Mouse (Mus musculus) frontal cortex, adult (tissue): ENCODE measurements at regions not wholly inside any gene's neighbourhood (a gene's known extent, or its start where the extent isn't known, plus 50 kb on each side); places are given as distances from the start of the nearest gene placed in this dataset.

ENCODE experiments used
- ATAC-seq: cut with Nextera tagmentation; 2 replicates; pipeline ENCODE4 v1.9.2; 2017; ENCODE audit warnings: mild to moderate bottlenecking, moderate library complexity, mixed read lengths; ENCODE audit not compliant: low TSS enrichment

DNA sequence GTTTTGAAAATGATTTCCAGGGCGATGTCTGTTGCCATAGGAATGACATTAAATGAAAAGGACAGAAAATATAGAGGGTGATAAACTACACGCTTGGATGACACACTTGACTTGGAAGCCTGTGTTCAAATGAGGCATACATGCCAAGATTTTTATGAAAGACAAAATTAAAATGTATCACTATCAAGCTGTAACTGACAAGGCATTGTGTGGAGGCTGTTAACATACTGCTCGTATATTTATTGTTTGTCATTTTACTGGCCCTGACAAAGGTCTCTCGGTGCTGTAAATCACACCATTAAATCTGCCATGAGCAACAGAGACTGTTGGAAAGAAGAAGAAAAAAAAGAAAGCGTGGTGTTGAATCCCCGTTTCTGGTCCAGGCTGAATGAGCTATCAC, 395.3 kb upstream of the Sall1 start:
- no peak for ATAC-seq

DNA sequence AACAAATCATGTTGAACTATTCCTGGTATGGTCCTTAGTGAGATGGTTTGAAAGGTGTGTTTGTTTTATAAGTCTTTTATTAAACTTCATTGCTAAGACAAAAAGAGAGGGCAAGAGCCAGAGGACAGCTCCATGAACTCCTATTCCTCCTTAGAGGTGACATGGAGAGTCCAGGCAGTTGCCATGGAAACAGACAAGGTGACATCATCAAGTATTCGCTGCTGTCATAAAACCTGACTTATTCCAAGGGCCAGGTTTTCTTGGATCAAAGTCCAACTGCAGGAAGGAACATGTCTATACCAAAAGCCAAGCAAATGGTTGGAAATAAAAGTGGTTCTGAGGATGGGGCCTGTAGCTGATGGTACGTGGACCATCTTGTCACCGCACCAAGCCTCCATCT, 383.0 kb upstream of the Sall1 start:
- ATAC-seq, result no peak

DNA sequence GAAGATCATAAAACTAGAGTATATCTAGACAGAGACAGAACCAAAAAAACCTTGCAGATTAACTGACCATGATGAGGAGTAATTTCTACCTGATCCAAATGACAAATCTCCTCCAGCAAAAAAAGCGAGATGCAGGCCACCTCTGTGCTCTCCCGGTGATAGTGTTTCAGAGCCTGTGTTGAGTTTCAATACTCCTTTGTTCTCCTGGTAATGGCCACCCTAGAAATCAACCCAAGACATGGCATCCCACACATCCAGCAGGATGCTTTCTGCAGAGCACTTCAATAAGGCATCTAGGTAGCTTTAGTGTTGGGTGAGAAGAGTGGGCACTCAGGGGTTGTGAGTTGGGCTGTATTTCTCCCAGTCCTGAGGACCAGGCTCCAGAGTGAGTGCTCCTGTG, 371.3 kb upstream of the Sall1 start:
- no peak for ATAC-seq

DNA sequence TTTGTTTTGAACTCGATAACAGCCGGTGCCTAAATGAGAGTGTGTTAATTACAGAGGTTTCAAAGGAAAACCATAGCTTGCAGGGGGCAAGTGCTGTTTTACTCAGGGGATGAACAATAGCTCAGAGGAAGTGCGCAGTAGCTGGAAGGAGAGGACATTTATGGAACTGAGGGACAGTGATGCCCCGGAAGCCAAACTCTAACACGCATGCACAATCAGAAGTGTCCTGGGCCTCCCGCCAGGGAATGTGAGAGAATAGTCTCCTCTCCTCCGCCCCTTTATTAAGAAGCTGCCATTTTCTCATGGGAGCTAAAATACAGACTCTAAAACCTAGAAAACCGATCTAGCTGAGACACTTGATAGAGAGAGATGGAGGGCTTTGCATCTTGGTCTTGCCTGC, 368.5 kb upstream of the Sall1 start:
- no peak for ATAC-seq

GRCm38 (mm10) chr8:89412046-89412445, 368.1 kb upstream of the Sall1 start:
- ATAC-seq, result no peak

DNA sequence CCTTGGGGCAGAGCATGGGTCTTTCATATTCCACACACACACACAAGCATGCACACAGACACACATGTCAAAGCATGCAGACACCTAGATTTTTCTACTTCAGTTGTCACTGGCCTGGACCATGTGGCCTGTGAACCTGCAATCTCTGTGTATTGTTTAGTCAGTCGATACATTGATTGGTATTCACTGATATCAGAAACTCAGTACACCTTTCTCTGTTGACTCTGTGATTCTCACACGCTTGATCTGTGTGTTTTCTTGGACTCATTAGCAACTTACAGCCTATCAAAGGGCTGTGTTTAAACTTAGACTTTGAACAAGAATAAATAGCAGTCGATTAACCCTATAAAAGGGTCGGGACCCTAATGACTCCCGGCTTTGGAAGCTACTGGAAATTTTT, 362.7 kb upstream of the Sall1 start:
- ATAC-seq, result no peak

DNA sequence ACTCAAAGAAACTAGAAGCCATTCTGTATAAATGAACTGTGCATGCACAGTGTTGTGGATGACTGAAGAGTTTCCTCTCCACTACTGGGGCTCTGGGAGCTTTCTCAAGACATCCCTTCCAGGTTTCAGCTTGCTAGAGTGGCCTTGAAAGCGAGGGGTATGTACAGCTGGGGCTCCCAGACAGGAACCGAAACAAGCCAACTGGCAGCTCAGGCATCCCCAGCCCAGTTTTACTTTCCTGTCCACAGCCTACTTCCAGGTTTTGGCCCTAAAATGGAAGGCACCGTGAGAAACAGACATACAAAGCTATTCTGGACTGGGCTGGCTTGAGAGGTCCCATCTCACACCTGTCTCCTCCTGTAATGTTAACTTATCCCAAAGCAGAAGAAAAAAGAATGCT, 360.3 kb upstream of the Sall1 start:
- ATAC-seq, result peak; percentile 23; the same call in 1 of the 2 replicates

GRCm38 (mm10) chr8:89396673-89397072, 352.7 kb upstream of the Sall1 start:
- ATAC-seq, result peak; percentile 16; the same call in 1 of the 2 replicates

DNA sequence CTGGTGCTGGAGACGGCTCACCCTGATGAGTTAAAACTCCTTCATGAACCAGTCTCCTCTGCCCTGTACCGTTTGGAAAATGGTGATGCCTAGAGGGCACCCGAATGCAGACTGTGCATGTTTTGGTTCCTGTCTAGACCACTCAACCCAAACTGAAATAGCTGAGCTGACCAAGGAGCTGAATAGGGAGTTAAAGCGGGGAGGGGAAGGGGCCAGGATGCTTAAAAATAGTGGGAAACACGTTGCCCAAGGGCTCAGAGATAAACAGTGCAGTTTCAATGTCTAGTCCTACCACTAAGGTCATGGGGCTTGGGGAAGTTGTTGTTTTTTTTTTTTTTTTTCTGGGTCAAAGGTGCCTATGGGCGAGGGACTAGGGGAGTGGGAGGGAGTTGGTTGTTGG, 348.8 kb upstream of the Sall1 start:
- ATAC-seq, result peak; percentile 31; the same call in 1 of the 2 replicates

DNA sequence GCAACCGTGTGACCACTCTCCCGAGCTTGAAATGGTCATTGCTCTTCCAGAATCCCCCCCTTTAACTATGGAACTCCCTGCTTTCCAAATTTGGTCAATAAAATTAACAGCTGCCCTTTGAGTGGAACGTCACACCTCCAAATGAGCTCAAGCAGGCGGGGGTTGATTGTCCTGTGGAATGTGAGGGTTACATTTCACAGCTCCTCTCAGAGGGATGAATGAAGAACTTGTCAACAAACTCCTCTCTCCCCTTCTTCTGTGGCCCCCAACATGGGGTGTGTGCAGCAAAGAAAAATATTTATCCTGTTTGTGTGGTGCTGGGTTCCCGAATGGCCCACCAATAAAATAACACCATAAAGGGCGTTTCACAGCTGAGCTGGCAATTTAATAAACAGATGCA, 344.8 kb upstream of the Sall1 start:
- no peak for ATAC-seq

GRCm38 (mm10) chr8:89387295-89387694, 343.3 kb upstream of the Sall1 start:
- ATAC-seq, result no peak

DNA sequence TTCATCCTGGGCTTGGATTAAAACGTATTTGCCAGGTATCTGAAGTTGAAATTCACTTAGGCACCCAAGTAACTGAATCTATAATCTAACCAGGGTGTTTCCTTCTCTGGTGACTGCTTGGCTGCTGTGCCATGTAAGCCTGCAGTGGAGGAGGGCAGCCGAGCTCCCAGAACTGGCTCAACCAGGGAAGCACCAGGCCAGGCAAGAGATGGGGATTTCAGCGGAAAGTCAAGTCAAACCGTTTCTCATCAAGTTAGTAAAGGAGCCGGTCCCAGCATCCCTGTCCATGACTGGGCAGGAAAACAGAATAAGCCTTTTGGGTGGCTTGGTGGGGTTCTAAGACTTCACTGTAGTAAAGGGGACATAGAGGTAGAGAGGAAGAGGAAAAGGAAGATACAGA, 341.1 kb upstream of the Sall1 start:
- ATAC-seq, result no peak

GRCm38 (mm10) chr8:89383781-89384180, 339.8 kb upstream of the Sall1 start:
- ATAC-seq, result no peak

DNA sequence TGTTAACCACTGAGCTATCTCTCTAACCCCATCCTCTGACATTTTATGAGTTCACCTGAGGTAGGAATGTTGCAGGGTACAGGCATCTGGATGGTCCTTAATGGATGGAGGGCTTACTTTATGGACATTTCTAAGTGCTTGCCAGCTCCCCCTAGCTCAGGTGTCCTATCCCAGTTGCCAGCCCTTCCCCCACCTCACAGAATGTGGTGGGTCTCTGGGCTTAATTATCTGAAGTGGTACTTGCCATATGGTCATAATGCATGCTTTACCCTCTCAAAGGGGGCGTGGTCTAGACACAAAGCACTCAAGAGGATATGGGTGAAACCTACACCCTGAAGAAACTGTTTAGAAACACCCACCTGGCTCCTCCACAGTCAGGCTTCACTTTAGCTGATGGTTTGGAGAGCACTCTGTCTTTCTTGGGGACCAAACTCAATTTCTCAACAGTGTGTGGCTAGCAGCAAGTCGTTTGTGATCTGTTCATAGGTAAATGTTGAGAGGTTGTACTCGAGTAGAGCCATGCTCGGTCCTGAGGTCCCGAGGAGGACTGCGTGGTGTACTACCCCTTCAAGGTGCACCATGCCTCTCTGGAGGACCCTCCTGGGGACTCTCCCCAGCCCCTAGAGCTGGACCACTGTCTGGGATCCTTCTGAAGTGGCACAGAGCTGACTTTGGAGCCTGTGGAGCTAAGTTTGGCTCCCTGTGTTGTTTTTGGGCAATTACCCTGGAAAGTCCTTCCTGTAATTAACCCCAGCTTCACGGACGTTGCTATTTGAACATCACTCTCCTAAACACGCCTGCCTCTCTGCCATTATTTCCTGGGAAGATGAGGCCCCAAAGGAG, 338.8 kb upstream of the Sall1 start:
- no peak for ATAC-seq

DNA sequence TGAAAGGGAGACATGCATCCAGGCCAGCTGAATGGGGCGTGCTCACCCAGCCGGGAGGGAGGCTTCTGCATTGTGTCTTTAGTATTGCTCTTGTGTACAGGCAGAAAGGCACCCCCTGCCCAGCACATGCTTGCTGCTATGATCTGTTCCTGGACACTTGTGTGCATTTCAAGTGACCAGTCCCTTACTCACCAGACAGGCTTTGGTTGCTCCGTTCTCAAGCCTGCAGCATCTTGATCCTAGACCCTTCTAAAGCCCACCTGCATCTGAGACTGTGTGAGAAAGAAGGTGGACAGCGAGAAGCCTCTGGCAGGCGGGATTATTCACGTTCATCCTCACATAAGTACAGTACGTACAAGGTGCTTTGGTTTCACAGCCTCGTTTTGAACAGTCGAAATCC, 336.5 kb upstream of the Sall1 start:
- no peak for ATAC-seq

GRCm38 (mm10) chr8:89372761-89373160, 328.8 kb upstream of the Sall1 start:
- ATAC-seq, result no peak

- ATAC-seq, result no peak
Observed at GRCm38 (mm10) chr8:89371773-89372132, 327.8 kb upstream of the Sall1 start.

DNA sequence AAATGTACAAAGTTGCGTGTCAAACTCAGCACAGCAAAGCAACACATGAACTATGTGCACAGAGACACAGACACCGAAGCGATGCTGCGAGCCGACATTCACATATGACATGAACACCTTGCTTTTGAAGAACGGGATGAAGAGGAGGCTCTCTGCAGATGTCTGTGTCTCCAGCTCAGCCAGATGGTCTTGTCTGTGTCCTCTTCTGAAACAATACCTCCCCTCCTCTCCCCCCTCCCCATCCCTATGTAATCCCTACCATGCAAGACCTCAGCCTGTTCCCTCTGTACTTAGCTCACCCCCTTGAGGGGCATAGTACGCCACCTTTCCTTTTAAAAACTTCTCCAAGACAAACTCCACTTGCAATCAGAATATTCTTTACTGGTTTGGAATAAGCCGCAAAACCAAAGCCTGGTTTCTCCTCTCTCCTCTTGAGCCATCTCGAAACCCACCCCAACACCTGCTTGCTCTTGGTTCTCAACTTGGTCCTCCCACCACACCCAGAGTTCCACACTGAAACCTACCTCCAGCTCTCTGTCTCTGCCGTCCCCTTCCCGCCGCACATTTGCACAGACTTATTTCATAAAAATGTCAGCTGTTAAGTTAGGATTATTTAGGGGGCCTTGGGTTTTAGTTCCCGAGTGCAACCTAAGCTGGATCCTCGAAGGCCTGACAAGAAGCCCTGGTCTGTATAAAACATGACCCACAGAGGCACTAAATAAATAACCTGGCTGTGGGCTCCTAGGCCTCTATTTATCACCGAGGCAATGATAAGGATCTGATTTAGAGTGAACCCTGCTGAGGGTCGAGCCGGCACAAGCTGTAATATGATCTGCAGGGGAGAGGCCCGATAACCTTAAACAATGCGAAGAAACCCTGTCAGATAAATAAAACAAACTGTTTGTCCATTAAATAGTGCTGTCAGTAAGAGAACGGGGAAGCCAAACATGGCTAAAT, 327.1 kb upstream of the Sall1 start:
- ATAC-seq, result no peak

DNA sequence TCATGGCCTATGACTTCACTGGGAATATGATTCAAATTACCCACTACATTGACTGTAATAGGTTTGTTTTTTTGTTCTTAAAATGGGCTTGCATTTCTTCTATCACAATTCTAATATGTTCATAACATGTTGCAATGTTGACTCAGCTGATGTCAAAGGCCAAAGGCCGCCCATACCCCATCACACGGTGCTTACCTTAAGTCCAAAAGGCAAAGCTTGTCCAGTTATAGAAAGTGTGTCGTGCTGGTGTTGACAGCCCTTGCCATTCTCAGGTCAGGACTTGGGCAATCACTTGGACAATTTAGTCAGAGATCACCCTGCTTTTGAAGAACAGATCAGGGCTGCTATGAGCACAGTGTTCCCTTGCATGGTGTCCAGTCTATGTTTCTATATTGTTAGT, 321.5 kb upstream of the Sall1 start:
- ATAC-seq, result no peak

DNA sequence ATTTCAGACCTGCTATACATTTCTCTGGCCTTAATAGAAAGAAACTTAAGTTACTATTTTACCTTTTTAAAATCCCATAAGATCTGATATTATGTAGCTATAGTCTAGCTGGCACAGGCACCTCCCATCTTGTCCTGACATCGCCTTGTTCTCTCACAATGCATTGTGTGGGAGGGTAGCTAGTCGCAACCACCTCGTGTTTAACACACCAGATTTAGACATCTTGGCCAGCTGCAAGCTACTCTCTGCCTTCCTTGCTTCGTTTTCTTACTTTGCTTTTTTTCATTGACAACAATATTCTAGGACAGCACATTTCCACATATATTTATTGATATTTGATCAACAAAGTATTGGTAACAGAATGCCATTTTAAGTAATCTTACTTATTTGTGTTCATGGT, 314.4 kb upstream of the Sall1 start:
- ATAC-seq, result peak; percentile 64; the same call in 1 of the 2 replicates

GRCm38 (mm10) chr8:89345547-89345946, 301.6 kb upstream of the Sall1 start:
- ATAC-seq, result no peak

DNA sequence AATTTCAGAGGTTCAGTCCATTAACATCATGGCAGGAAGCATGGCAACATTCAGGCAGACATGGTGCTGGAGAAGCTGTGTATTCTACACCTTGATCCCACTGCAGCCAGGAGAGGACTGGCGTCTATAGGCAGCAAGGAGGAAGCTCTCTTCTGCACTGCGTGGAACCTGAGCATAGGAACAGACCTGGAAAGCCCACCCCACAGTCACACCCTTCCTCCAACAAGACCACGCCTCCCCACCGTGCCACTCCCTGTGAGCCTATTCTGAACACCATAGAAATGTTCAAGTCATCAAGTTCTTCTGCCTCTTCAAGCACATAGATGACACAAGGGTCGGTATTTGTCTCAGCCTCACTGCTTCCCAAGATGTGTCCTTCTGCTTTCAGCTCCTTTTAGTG, 297.7 kb upstream of the Sall1 start:
- no peak for ATAC-seq

GRCm38 (mm10) chr8:89335416-89335815, 291.5 kb upstream of the Sall1 start:
- ATAC-seq, result no peak
